Mouse (Mus musculus) neural tube, embryonic 14.5 days (tissue): ENCODE data around the gene Coq6. TPM values are rescaled to one million over a fixed set of nuclear protein-coding genes. Genes with fewer than 3 reads are reported as not detected.

Experiments
- ATAC-seq: fragments of 200-750 bp; cut with Nextera tagmentation; 2 replicates; pipeline ENCODE4 v1.8.0; 2017; ENCODE audit warnings: low read depth, mild to moderate bottlenecking, moderate TSS enrichment, moderate library complexity
- H3K27ac ChIP-seq: fragments of 300-500 bp; sonication (generic); 2 replicates; pipeline ENCODE4 v1.5.1; 2014; ENCODE audit warnings: low read depth, mild to moderate bottlenecking, control low read depth, low read length, moderate library complexity, mixed read lengths
- H3K27me3 ChIP-seq: fragments of 300-500 bp; sonication (generic); 2 replicates; pipeline ENCODE4 v1.6.1; 2014; ENCODE audit warnings: low read length; ENCODE audit not compliant: control insufficient read depth, insufficient read depth
- H3K36me3 ChIP-seq: fragments of 300-500 bp; sonication (generic); 2 replicates; pipeline ENCODE4 v1.6.1; 2014; ENCODE audit warnings: low read length, mixed read lengths; ENCODE audit not compliant: control insufficient read depth, insufficient read depth
- H3K4me1 ChIP-seq: fragments of 300-500 bp; sonication (generic); 2 replicates; pipeline ENCODE4 v1.6.1; 2014; ENCODE audit warnings: low read length; ENCODE audit not compliant: control insufficient read depth, insufficient read depth
- H3K4me2 ChIP-seq: fragments of 300-500 bp; sonication (generic); 2 replicates; pipeline ENCODE4 v1.6.1; 2014; ENCODE audit warnings: mild to moderate bottlenecking, low read depth, low read length, control low read depth
- H3K4me3 ChIP-seq: fragments of 300-500 bp; sonication (generic); 2 replicates; pipeline ENCODE4 v1.5.1; 2014; ENCODE audit warnings: low read depth, low read length, control low read depth, mixed read lengths
- H3K9ac ChIP-seq: fragments of 300-500 bp; sonication (generic); replicated peaks from 2 replicates; pipeline ENCODE4 v1.6.1; 2014; ENCODE audit warnings: low read depth, mild to moderate bottlenecking, control low read depth, low read length, mixed read lengths
- H3K9me3 ChIP-seq: fragments of 300-500 bp; sonication (generic); 2 replicates; pipeline ENCODE4 v1.6.1; 2016; ENCODE audit warnings: low read length; ENCODE audit not compliant: control insufficient read depth
- WGBS: fragments of 180-500 bp; shearing (Covaris S2); extraction: QIAGEN DNeasy Blood & Tissue Kit; methylation state at CpG from one replicate; pipeline ENCODE4 v1.1.7; 2014; 5-methylcytosine and 5-hydroxymethylcytosine counted together
- polyA plus RNA-seq: library from polyadenylated mRNA; unstranded; fragments of >200 nt; fragmentation: Nextera tagmentation; extraction: Ambion mirVana; gene quantifications from 2 replicates; pipeline ENCODE4 v1.2.1, GENCODE M21; 2014

Gene Coq6
- polyA plus RNA-seq, 1 experiment from 2014 or later: 48.4 TPM

DNA sequence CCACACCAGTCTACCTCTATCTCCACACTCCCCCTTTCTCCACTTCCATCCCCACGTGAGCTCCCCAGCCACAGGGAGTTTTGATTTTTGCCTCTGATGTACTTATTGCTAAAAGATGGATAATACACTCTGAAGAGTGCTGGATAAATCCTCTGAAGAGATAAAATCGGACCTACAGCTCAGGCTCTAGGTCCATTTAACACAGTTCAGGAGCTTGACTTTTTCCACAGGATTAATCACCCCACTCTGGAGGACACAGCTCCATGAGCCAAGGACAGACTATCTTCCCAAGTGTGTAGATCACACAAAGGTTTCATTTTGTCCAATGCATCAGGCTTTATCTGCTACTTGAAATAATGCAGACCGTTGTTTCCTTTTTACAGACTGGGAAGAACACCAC, 38.6 kb downstream of the Coq6 start:
- WGBS: 80% methylated on average over 3 of the region's 3 CpGs
- no peak for ATAC-seq
- Histone ChIP-seq H3K27ac (no peak overlapping the region), H3K9me3 (no peaks in the 10 kb centered on the region), H3K4me1 (no peaks in the 10 kb centered on the region), H3K4me2 (no peak overlapping the region), H3K36me3 (no peaks in the 10 kb centered on the region), H3K9ac (no peak overlapping the region), H3K27me3 (no peaks in the 10 kb centered on the region), H3K4me3 (no peak overlapping the region)

DNA sequence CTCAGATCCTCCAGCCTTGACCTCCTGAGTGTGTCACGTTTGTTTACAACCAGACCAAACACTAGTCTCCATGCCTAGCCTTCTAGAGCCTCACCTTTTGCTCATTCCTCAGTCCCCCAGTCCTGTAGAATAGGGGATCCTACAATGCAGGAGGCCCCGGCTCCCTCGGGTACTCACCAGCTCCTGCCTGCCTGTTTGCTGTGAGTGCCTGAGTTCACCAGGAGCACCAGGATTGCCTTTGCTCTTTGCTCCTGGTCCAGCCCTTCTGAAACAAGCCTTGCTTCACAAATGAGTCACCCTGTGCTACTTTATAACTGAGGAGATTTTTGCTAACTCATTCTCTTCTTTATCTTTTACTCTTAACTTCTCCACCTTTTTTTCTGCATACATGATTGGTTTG, 39.2 kb downstream of the Coq6 start:
- Histone ChIP-seq H3K4me1 (no peaks in the 10 kb centered on the region), H3K27me3 (no peaks in the 10 kb centered on the region), H3K4me3 (no peak overlapping the region), H3K36me3 (no peaks in the 10 kb centered on the region), H3K9me3 (no peaks in the 10 kb centered on the region), H3K9ac (no peak overlapping the region), H3K4me2 (no peak overlapping the region), H3K27ac (no peak overlapping the region)
- ATAC-seq: no peak
- 73% methylated on average over 3 of the region's 3 CpGs for WGBS

DNA sequence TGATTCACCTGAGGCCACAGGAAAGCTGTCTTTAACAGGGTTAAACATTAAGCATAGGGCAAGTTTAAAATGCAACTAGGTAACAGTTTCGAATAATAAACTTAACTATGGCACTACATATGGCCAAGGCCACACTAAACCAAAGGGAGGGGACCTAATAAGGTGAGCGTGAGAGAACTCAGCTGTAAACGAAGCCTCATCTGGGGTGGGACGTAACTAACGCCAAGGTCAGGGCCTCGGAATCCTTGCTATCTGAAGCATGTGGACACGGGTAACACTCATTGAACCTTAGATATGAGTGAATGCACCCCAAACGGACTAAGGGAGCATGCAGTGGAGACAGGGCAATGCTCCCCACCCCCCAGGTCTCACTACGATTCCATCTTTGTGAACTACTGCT, 41.5 kb downstream of the Coq6 start:
- H3K27ac ChIP-seq: no peak overlapping the region
- 85% methylated on average over 9 of the region's 9 CpGs for WGBS
- no peak for ATAC-seq

DNA sequence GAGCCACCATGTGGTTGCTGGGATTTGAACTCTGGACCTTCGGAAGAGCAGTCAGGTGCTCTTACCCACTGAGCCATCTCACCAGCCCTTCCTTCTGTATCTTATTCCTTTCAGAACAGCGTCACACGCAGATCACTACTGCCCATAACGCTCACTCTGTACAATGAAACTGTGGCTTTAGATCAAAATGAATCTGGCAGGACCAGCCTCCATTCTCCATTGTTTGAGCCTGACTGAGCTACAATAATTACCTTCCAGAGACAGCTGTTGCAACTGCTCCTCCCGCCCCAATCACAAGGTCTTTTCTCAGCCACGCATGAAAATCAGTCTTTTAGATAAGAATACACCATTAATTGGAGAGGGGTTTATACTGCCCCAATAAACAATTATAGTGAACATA, 43.1 kb downstream of the Coq6 start:
- ATAC-seq: no peak
- H3K9ac ChIP-seq: no peak overlapping the region

More for the DNA sequence above, 41.5 kb downstream of the Coq6 start:
- Histone ChIP-seq H3K4me3 (no peak overlapping the region), H3K36me3 (no peaks in the 10 kb centered on the region), H3K27me3 (no peaks in the 10 kb centered on the region), H3K9ac (no peak overlapping the region), H3K9me3 (no peaks in the 10 kb centered on the region), H3K4me2 (no peak overlapping the region), H3K4me1 (peaks cover 4% of the 10 kb centered on the region; the same call in 1 of the 2 replicates)

DNA sequence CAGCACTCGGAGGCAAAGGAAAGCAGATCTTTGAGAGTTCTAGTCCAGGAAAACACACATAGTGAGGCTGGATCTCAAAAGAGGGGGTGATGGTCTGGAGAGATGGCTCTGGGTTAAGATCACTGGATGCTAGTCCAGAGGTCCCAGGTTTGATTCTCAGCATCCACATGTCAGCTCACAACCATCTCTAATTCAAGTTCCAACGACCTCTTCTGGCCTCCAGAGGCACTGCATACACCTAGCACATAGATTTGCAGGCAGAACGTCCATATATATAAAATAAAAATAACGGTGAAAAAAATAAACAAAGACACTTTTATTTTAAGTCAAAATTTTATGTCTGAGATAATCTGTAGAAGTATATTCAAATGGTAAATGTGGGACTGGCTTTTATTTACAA, 45.8 kb downstream of the Coq6 start:
- no peak overlapping the region for H3K27ac ChIP-seq
- H3K9ac ChIP-seq: no peak overlapping the region
- H3K4me1 ChIP-seq: peaks cover 5% of the 10 kb centered on the region; the same call in 1 of the 2 replicates
- WGBS: 59% methylated on average over 4 of the region's 4 CpGs
- H3K4me3 ChIP-seq: no peak overlapping the region
- no peak for ATAC-seq
- no peaks in the 10 kb centered on the region for H3K27me3 ChIP-seq
- H3K36me3 ChIP-seq: no peaks in the 10 kb centered on the region
- H3K4me2 ChIP-seq: no peak overlapping the region
- no peaks in the 10 kb centered on the region for H3K9me3 ChIP-seq

More for the DNA sequence above, 43.1 kb downstream of the Coq6 start:
- Histone ChIP-seq H3K4me3 (no peak overlapping the region), H3K9me3 (no peaks in the 10 kb centered on the region), H3K27me3 (no peaks in the 10 kb centered on the region), H3K27ac (no peak overlapping the region), H3K4me1 (peaks cover 5% of the 10 kb centered on the region; the same call in 1 of the 2 replicates), H3K36me3 (no peaks in the 10 kb centered on the region), H3K4me2 (no peak overlapping the region)
- 66% methylated on average over 6 of the region's 6 CpGs for WGBS

DNA sequence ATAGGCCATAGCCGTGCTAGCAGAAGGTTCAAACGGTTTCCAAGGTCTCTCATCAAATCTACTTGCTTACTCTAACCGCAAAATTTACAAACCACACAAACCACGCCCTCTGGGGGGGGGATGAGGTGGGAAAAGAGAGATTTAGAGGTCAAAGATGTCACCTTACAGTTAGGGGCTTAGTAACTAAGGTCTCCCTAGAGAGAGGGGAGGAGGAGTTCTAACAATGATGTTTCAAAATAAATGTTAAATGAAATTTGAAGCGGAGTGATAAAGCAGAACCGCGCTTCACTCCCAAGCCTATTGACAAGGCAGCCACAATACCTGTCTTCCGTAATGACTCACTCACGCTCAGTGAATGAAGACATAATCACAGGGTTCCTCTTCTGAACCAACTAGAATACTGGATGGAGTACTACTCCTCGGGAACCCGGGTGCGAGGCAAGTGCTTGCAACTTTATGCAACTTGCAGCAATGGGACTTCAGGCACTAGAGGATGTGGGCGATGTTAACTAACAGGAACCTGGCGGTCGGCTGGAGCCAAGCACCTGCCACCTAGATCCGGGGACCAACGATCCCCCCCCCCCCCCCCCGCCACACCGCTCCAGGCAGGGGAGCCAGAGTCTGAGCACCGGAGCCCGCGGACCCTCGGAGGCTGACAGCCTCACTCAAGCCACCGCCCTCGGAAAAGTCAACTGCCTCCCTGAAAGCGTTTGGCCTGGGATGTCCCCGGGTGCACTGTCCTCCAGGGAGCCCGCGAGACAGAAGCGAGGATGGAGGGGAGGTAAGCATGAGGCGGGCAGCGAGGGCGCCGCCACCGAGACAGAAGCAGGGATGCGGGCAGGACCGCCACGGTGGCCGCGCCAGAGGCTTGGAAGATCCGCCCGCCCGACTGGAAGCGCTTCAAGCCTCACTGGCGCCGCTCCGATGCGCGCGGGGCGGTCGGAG, 46.7 kb downstream of the Coq6 start:
- Histone ChIP-seq H3K36me3 (no peaks in the 10 kb centered on the region), H3K9ac (peak overlapping the region; percentile 81), H3K27me3 (no peaks in the 10 kb centered on the region), H3K4me2 (peak overlapping the region; percentile 61), H3K4me3 (peak overlapping the region; percentile 76), H3K9me3 (no peaks in the 10 kb centered on the region), H3K4me1 (peaks cover 5% of the 10 kb centered on the region; the same call in 1 of the 2 replicates), H3K27ac (peak overlapping the region; percentile 84)
- WGBS: 1% methylated on average over 48 of the region's 52 CpGs
- ATAC-seq: no peak; the same call in 1 of the 2 replicates

DNA sequence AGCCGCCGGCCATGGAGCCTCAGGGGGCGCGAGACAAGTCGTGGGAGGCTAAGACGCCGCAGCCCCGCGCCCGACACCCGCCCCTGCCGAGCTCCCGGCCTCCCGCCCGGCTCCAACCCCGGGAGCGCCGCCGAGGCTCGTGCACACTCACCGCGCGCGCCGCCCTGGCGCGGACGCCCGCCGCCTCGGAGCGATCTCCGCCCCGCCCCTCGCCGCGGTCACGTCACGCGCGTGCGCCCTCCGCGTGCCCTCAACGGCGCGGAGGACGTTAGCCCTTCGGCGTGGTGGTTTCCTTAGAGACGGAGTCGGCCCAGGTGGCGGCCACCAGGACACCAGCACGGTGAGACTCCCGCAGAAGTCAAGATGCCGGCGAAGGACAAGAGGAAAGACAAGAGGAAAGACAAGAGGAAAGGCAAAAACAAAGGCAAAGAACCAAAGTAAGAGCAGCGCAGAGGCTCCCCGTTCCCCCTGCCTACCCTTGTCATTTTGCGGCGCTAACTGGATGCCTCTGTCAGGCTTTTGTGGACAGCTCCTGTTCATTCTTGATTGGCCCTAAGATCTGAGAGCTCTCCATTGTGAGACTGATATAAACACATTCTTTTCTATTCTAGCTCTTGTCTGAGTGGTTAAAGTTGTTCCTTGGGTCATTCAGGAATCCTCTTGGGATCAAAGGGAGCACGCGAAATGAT, 47.5 kb downstream of the Coq6 start, which contains the start of the genes Entpd5 and Bbof1:
Gene Entpd5, minus strand, starts transcription at position 211 of the 689 bp plus-strand sequence.
Gene Bbof1, plus strand, starts transcription at position 253 of the 689 bp plus-strand sequence.
- Histone ChIP-seq H3K27me3 (no peaks in the 10 kb centered on the region), H3K4me3 (peak within 1 kb of the TSS; percentile 76), H3K9me3 (no peaks in the 10 kb centered on the region), H3K4me1 (peaks cover 5% of the 10 kb centered on the region; the same call in 1 of the 2 replicates), H3K27ac (peak within 1 kb of the TSS; percentile 84), H3K4me2 (peak within 1 kb of the TSS; percentile 61), H3K9ac (peak within 1 kb of the TSS; percentile 81), H3K36me3 (no peaks in the 10 kb centered on the region)
- peak; percentile 94 for ATAC-seq
- under 1% methylated on average over 56 of the region's 63 CpGs for WGBS

DNA sequence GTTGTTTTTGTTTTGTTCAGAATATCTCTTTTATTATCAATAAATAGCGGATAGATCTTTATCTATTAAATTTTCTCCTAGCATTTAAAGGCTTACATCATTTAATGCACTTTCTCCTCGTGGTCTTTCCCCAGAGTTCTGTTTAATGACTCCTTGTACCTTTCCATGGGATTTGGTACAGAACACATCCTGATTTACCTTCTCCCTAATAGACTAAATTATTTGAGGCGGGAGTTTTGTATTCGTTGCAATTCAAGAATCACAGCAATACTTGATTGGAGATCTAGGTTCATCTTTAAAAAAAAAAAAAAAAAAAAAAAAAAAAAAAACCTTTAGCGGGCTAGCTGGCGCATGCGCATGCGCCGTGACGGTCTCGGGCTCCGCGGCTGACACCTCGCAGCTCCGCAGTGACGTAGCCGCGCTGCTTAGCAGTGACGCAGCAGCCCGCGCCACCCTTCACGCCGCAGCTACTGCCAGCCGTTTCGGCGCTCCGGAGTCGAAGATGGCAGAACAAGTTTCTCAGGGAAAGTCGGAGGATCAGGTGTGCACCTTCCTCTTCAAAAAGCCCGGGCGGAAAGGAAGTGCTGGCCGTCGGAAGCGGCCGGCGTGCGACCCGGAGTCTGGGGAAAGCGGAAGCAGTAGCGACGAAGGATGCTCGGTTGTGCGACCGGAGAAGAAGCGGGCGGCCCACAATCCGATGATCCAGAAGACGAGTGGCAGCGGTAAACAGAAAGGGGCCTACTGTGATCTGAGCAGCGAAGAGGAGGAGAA, 55.6 kb downstream of the Coq6 start, which contains the start of gene Rnf113a2:
Gene Rnf113a2, plus strand, starts transcription at position 363 of the 771 bp plus-strand sequence.
- Histone ChIP-seq H3K27me3 (no peaks in the 10 kb centered on the region), H3K9me3 (no peaks in the 10 kb centered on the region), H3K36me3 (no peaks in the 10 kb centered on the region), H3K9ac (peak within 1 kb of the TSS; percentile 66), H3K27ac (peak within 1 kb of the TSS; percentile 91), H3K4me1 (peaks cover 2% of the 10 kb centered on the region; the same call in 1 of the 2 replicates), H3K4me3 (peak within 1 kb of the TSS; percentile 56), H3K4me2 (peak within 1 kb of the TSS; percentile 76)
- WGBS: 2% methylated on average over 50 of the region's 50 CpGs
- ATAC-seq: peak; percentile 95
